Mouse (Mus musculus): ENCODE results near the gene Trappc11. TPM values are rescaled to one million over a fixed set of nuclear protein-coding genes. Genes with fewer than 3 reads are reported as not detected.

Trappc11 gene
- polyA plus RNA-seq, 1 experiment, result 40.4 TPM

- Histone ChIP-seq H3K27me3 (ENCODE audit: control insufficient read depth, insufficient read depth, low read length, poor library complexity, severe bottlenecking) (peaks cover under 1% of the 10 kb centered on the region; the same call in 1 of the 2 replicates), H3K9me3 (replicated peaks; ENCODE audit: control insufficient read depth, insufficient read depth, low read length, poor library complexity, severe bottlenecking) (peaks cover 17% of the 10 kb centered on the region), H3K4me1 (ENCODE audit: control insufficient read depth, insufficient read depth, low read length) (no peaks in the 10 kb centered on the region), H3K4me3 (ENCODE audit: low read depth, low read length) (no peak within 1 kb of the TSS), H3K27ac (ENCODE audit: insufficient read depth, low read length) (no peak within 1 kb of the TSS), H3K36me3 (ENCODE audit: control insufficient read depth, insufficient read depth, low read length, poor library complexity, severe bottlenecking) (no peaks in the 10 kb centered on the region), H3K9ac (ENCODE audit: low read depth, poor library complexity, severe bottlenecking) (no peak within 1 kb of the TSS)
- no peak for TF ChIP-seq CTCF (IDR thresholded peaks at IDR 0.05; ENCODE audit: low read depth, low read length)
- no peak for TF ChIP-seq EP300 (IDR thresholded peaks at IDR 0.05; ENCODE audit: insufficient read depth, low read depth, low read length)
- TF ChIP-seq POLR2A (IDR thresholded peaks at IDR 0.05; ENCODE audit: insufficient read depth, low read length), result no peak
Measured at GRCm38 (mm10) chr8:47446312-47447046, 86.8 kb downstream of the Trappc11 start, which contains the start of gene Stox2. Gene Stox2, minus strand, starts transcription at chr8:47446362.

Other genes with a start within 250 kb of the Trappc11 start
- gene Stox2, start 87.1 kb downstream of the Trappc11 start, polyA plus RNA-seq (2011; ENCODE audit: insufficient read depth, insufficient read length, low read depth, missing spikeins), result 5.1 and 6.0 TPM in 2 replicates
- gene Rwdd4a, start 194 bp upstream of the Trappc11 start, polyA plus RNA-seq (2011; ENCODE audit: insufficient read depth, insufficient read length, low read depth, missing spikeins), result 33.9 and 34.5 TPM in 2 replicates
- 25.3 and 31.4 TPM in 2 replicates for gene Ing2, start 142.1 kb upstream of the Trappc11 start, polyA plus RNA-seq (2011; ENCODE audit: insufficient read depth, insufficient read length, low read depth, missing spikeins)
- gene Cdkn2aip, start 180.5 kb upstream of the Trappc11 start, polyA plus RNA-seq (2011; ENCODE audit: insufficient read depth, insufficient read length, low read depth, missing spikeins), result 12.0 and 12.2 TPM in 2 replicates